Mouse (Mus musculus): ENCODE measurements around the gene Afmid. TPM values are rescaled to one million over a fixed set of nuclear protein-coding genes. Genes with fewer than 3 reads are reported as not detected.

Afmid gene
- polyA plus RNA-seq, 1 experiment from 2014 or later = 4.0 TPM

GRCm38 (mm10) chr11:117845651-117846050, 19.9 kb downstream of the Afmid start:
- no peak overlapping the region for H3K27ac ChIP-seq
- no peak overlapping the region for H3K9ac ChIP-seq
- H3K36me3 ChIP-seq = no peaks in the 10 kb centered on the region
- no peak overlapping the region for H3K4me3 ChIP-seq
- H3K4me2 ChIP-seq (replicated peaks) = no peak overlapping the region
- H3K27me3 ChIP-seq (replicated peaks) = no peaks in the 10 kb centered on the region
- peaks cover 25% of the 10 kb centered on the region for H3K4me1 ChIP-seq
- H3K9me3 ChIP-seq = no peaks in the 10 kb centered on the region
- ATAC-seq (ENCODE audit: low FRiP score, low read depth) = no peak
- WGBS = 90% methylated on average over 2 of the region's 2 CpGs

- no peaks in the 10 kb centered on the region for H3K27me3 ChIP-seq (replicated peaks)
- no peak overlapping the region for H3K4me2 ChIP-seq (replicated peaks)
- no peak overlapping the region for H3K4me3 ChIP-seq
- no peak overlapping the region for H3K27ac ChIP-seq
- H3K9ac ChIP-seq = no peak overlapping the region
- ATAC-seq (ENCODE audit: low FRiP score, low read depth) = no peak
- no peaks in the 10 kb centered on the region for H3K9me3 ChIP-seq
- WGBS = 62% methylated on average over 5 of the region's 5 CpGs
- H3K36me3 ChIP-seq = no peaks in the 10 kb centered on the region
- peaks cover 25% of the 10 kb centered on the region for H3K4me1 ChIP-seq
Measured at GRCm38 (mm10) chr11:117846640-117847039, 20.9 kb downstream of the Afmid start.

GRCm38 (mm10) chr11:117847593-117848215, 22.0 kb downstream of the Afmid start:
- Histone ChIP-seq H3K27me3 (replicated peaks) (no peaks in the 10 kb centered on the region), H3K4me2 (replicated peaks) (peak overlapping the region; percentile 91), H3K9me3 (no peaks in the 10 kb centered on the region), H3K4me1 (peaks cover 25% of the 10 kb centered on the region), H3K9ac (no peak overlapping the region), H3K27ac (no peak overlapping the region), H3K36me3 (peaks cover 5% of the 10 kb centered on the region), H3K4me3 (no peak overlapping the region; the same call in 1 of the 2 replicates)
- WGBS = 82% methylated on average over 7 of the region's 7 CpGs
- ATAC-seq (ENCODE audit: low FRiP score, low read depth) = no peak

DNA sequence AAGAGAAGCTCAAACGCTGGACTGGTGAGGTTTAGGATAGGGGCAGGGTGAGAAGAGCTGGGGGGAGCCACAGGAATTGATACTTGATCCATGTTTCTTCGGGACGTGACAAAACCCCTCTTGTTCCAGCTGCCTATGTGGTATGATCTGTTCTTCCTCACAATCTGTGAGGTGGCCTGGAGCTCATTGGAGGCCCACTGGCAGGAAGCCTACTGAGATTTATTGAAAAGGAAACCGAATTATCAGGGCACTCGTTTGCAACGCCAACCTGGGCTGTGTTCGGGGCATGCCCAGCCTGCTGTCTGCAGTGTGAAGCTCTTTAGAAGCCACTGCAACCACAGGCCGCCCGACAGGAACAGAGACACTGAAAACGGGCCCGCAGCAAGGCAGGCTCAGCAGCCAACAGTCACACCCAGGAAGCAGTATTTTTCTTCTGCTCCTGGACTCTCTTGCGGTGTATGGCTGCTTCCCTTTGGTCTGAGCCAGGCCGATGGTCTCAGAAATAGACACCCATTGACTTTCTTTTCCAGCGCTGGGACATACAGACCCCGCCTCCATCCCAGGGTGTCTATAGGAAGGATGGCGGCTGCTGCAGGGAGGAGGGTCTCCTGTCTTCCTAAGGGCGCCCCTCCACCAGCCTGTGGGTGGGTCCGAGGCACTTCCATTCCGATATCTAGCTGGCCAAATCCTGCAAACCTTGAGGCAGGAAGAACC, 22.7 kb downstream of the Afmid start:
- H3K36me3 ChIP-seq = peaks cover 11% of the 10 kb centered on the region
- H3K9ac ChIP-seq = peak overlapping the region; percentile 77
- H3K27me3 ChIP-seq (replicated peaks) = no peaks in the 10 kb centered on the region
- peak overlapping the region; percentile 61 for H3K4me3 ChIP-seq
- H3K4me1 ChIP-seq = peaks cover 25% of the 10 kb centered on the region
- 12% methylated on average over 19 of the region's 19 CpGs for WGBS
- no peaks in the 10 kb centered on the region for H3K9me3 ChIP-seq
- H3K27ac ChIP-seq = peak overlapping the region; percentile 91
- peak; percentile 88 for ATAC-seq (ENCODE audit: low FRiP score, low read depth)
- H3K4me2 ChIP-seq (replicated peaks) = peak overlapping the region; percentile 91

DNA sequence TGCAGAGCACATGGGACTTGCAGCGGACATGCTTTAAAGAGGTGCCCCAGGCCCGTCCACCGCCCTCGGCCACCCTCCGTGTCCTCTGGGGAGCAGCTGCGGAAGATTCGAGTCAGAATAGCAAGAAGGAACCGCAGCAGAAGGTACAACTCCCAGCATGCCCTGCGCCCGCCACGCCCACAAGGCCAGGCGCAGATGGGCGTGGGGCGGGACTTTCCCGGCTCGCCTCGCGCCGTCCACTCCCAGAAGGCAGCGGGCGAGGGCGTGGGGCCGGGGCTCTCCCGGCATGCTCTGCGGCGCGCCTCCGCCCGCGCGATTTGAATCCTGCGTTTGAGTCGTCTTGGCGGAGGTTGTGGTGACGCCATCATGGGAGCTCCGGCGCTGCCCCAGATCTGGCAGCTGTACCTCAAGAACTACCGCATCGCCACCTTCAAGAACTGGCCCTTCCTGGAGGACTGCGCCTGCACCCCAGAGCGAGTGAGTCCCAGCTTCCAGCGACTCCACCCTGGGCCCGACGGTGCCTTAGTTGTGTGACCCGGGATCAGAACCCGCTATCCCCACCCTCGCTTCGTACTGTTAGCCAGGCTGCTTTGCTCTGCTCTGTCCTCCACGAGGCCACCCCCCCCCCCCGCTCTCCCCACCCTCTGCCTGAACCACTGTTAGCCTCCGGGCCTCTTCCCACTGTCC, 23.4 kb downstream of the Afmid start, which contains the start of gene Birc5:
Gene Birc5 (plus strand): TSS at position 267 of the 687 bp plus-strand sequence.
- H3K9ac ChIP-seq = peak within 1 kb of the TSS; percentile 77
- H3K4me1 ChIP-seq = peaks cover 25% of the 10 kb centered on the region
- H3K36me3 ChIP-seq = peaks cover 18% of the 10 kb centered on the region
- H3K9me3 ChIP-seq = no peaks in the 10 kb centered on the region
- WGBS = 0% methylated on average over 51 of the region's 51 CpGs
- peak; percentile 93 for ATAC-seq (ENCODE audit: low FRiP score, low read depth)
- no peaks in the 10 kb centered on the region for H3K27me3 ChIP-seq (replicated peaks)
- H3K4me3 ChIP-seq = peak within 1 kb of the TSS; percentile 61
- peak within 1 kb of the TSS; percentile 91 for H3K27ac ChIP-seq
- H3K4me2 ChIP-seq (replicated peaks) = peak within 1 kb of the TSS; percentile 91

DNA sequence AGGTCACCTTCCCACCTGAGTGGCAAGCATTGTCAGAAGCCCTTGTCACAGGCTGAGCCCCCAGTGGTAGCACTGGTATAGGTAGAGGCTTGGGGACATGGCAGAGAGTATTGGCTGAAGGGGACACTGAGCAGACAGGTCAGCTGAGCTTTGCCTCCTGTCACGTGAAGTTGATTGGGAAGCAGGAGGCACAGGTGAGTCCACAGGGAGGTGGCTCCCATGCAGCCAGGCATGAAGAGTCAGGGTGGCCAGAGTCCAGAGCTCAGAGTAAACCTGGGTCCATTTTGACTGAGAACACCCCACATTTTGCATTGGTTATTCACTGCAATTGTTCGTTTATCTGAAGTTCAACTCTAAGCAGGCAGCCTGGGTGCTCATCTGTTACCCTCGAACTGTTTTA, 27.2 kb downstream of the Afmid start:
- 93% methylated on average over 3 of the region's 3 CpGs for WGBS
- no peaks in the 10 kb centered on the region for H3K27me3 ChIP-seq (replicated peaks)
- H3K4me2 ChIP-seq (replicated peaks) = no peak overlapping the region
- H3K4me3 ChIP-seq = no peak overlapping the region
- H3K4me1 ChIP-seq = peaks cover 21% of the 10 kb centered on the region
- ATAC-seq (ENCODE audit: low FRiP score, low read depth) = no peak
- H3K9me3 ChIP-seq = no peaks in the 10 kb centered on the region
- no peak overlapping the region for H3K27ac ChIP-seq
- H3K9ac ChIP-seq = no peak overlapping the region
- peaks cover 49% of the 10 kb centered on the region for H3K36me3 ChIP-seq

DNA sequence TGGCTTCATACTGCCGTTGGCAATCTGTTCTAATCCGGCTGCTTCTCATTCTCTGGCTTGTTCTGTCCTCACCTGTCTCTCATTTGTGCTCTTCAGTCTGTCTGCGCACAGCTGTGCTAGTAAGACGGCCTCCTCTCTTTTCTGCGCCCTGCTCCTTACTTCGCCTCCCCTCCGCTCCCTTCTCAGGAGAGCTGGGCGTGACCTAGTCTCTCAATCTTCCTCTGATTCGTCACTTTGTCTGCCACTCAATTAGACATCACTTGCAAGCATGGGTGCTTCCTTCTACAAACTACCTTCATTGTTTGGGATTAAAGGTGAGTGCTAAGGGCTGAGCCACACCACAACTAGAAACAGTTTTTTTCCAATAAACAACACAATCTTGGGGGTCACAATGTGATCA, 28.5 kb downstream of the Afmid start:
- H3K9ac ChIP-seq = no peak overlapping the region
- no peak overlapping the region for H3K4me3 ChIP-seq
- no peak overlapping the region for H3K27ac ChIP-seq
- peaks cover 49% of the 10 kb centered on the region for H3K36me3 ChIP-seq
- H3K27me3 ChIP-seq (replicated peaks) = no peaks in the 10 kb centered on the region
- H3K4me1 ChIP-seq = peaks cover 16% of the 10 kb centered on the region
- 89% methylated on average over 9 of the region's 9 CpGs for WGBS
- no peaks in the 10 kb centered on the region for H3K9me3 ChIP-seq
- no peak for ATAC-seq (ENCODE audit: low FRiP score, low read depth)
- H3K4me2 ChIP-seq (replicated peaks) = no peak overlapping the region

DNA sequence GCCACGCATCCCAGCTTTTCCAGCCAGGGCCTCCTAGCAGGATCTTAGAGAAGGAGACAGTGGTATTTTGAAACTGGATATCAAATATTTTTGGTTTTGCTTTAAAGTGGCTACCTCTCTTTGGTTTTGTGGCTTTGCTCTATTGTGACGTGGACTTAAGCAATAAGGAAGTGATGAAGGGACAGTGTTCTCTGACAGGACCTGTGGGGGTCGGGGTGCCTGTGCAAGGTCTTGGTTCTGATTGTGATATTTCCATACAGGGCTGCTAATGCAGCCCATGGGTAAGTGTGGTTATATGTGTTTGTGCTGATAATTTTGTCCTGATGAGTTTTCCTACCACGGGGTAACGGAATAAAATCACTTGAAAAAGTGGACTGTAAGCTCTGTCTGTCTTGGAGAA, 29.6 kb downstream of the Afmid start:
- 97% methylated on average over 5 of the region's 5 CpGs for WGBS

GRCm38 (mm10) chr11:117855975-117856374, 30.3 kb downstream of the Afmid start:
- Histone ChIP-seq H3K9me3 (no peaks in the 10 kb centered on the region), H3K27ac (no peak overlapping the region), H3K27me3 (replicated peaks) (peaks cover 14% of the 10 kb centered on the region), H3K9ac (no peak overlapping the region), H3K36me3 (peaks cover 49% of the 10 kb centered on the region), H3K4me1 (0 out of 2 replicates have a peak, but pooled peaks cover 9% of the 10 kb centered on the region), H3K4me3 (no peak overlapping the region), H3K4me2 (replicated peaks) (no peak overlapping the region)
- no peak for ATAC-seq (ENCODE audit: low FRiP score, low read depth)
- 90% methylated on average over 1 of the region's 1 CpGs for WGBS

More for the DNA sequence above, 29.6 kb downstream of the Afmid start:
- Histone ChIP-seq H3K36me3 (peaks cover 49% of the 10 kb centered on the region), H3K4me2 (replicated peaks) (no peak overlapping the region), H3K27me3 (replicated peaks) (peaks cover 8% of the 10 kb centered on the region), H3K27ac (no peak overlapping the region), H3K4me1 (peaks cover 7% of the 10 kb centered on the region), H3K4me3 (no peak overlapping the region), H3K9me3 (no peaks in the 10 kb centered on the region), H3K9ac (no peak overlapping the region)
- no peak for ATAC-seq (ENCODE audit: low FRiP score, low read depth)

DNA sequence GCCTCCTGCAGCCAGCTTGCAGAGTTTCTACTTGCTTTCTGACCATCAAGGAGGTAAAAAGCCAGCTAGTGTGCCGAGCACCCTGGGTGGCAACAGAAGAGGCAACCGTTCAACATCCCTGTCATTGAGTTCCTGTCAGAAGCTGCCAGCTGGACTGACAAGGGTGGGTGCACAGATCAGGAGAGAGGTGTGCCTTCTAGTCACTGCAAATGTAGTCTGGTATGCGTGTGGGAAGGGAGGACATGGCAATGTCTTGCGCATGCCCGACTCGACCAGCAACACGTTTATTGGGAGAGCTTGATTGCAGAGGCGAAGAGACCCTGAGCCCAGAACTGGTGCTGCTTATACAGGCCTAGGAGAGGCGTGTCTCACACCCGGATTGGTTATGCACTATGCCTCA, 31.7 kb downstream of the Afmid start:
- 0 out of 2 replicates have a peak, but pooled peaks cover 9% of the 10 kb centered on the region for H3K4me1 ChIP-seq
- no peak overlapping the region for H3K4me3 ChIP-seq
- 93% methylated on average over 10 of the region's 10 CpGs for WGBS
- no peak overlapping the region for H3K4me2 ChIP-seq (replicated peaks)
- peaks cover 27% of the 10 kb centered on the region for H3K27me3 ChIP-seq (replicated peaks)
- no peak overlapping the region for H3K9ac ChIP-seq
- H3K36me3 ChIP-seq = peaks cover 46% of the 10 kb centered on the region
- no peak for ATAC-seq (ENCODE audit: low FRiP score, low read depth)
- H3K27ac ChIP-seq = no peak overlapping the region
- H3K9me3 ChIP-seq = no peaks in the 10 kb centered on the region

DNA sequence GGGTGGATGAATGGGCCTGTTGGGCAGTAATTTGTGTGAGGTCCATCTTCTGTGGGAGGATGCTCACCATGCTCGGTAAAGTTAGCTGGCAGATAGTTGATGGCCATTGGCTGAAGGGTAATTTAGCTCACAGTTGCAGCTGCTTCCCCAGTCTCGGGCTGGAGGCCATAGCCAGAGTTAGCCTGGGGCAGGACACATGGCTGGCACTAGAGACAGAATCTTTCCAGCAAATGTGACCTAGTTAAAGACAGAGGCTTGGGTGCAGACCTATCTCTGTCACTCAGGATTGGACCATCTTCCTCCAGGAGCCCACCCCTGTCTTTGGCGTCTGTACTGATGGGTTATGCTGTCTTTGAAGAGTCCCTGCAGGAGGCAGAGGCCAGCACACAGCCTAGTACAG, 32.7 kb downstream of the Afmid start:
- Histone ChIP-seq H3K27me3 (replicated peaks) (peaks cover 30% of the 10 kb centered on the region), H3K36me3 (peaks cover 37% of the 10 kb centered on the region), H3K9me3 (no peaks in the 10 kb centered on the region), H3K4me1 (0 out of 2 replicates have a peak, but pooled peaks cover 9% of the 10 kb centered on the region), H3K9ac (no peak overlapping the region), H3K4me3 (no peak overlapping the region), H3K4me2 (replicated peaks) (no peak overlapping the region), H3K27ac (no peak overlapping the region)
- no peak for ATAC-seq (ENCODE audit: low FRiP score, low read depth)
- 29% methylated on average over 3 of the region's 3 CpGs for WGBS

DNA sequence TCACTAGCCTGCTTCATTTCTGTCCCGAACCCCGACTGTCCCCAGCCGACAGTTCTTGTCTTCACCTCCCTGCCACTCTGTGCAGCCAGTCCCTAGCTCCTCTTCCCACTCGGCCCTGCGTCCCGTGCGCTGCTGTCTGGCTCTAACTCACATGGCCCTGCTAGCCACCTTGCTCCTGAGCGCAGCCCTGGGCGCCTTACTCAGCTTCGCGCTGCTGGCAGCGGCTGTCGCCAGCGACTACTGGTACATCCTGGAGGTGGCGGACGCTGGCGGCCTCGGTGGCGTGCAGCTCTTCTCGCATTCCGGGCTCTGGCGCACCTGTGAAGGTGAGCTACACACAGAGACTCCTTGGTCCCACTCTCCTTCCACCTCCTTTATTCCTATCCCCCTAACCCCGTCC, 34.9 kb downstream of the Afmid start, which contains the start of gene Tmem235:
Gene Tmem235 (plus strand): TSS at position 152 of the 400 bp plus-strand sequence.
- 0 out of 2 replicates have a peak, but pooled peaks cover 12% of the 10 kb centered on the region for H3K4me1 ChIP-seq
- H3K9me3 ChIP-seq = no peaks in the 10 kb centered on the region
- 5% methylated on average over 23 of the region's 23 CpGs for WGBS
- peak within 1 kb of the TSS; percentile 36 for H3K4me2 ChIP-seq (replicated peaks)
- no peak within 1 kb of the TSS; the same call in 1 of the 2 replicates for H3K4me3 ChIP-seq
- peaks cover 30% of the 10 kb centered on the region for H3K27me3 ChIP-seq (replicated peaks)
- H3K36me3 ChIP-seq = peaks cover 20% of the 10 kb centered on the region
- no peak within 1 kb of the TSS for H3K27ac ChIP-seq
- no peak for ATAC-seq (ENCODE audit: low FRiP score, low read depth)
- no peak within 1 kb of the TSS for H3K9ac ChIP-seq
